Mouse (Mus musculus): ENCODE results near the gene Cst8. TPM values are rescaled to one million over a fixed set of nuclear protein-coding genes. Genes with fewer than 3 reads are reported as not detected.

Gene Cst8
- polyA plus RNA-seq, 1 experiment from 2014 or later = not detected

DNA sequence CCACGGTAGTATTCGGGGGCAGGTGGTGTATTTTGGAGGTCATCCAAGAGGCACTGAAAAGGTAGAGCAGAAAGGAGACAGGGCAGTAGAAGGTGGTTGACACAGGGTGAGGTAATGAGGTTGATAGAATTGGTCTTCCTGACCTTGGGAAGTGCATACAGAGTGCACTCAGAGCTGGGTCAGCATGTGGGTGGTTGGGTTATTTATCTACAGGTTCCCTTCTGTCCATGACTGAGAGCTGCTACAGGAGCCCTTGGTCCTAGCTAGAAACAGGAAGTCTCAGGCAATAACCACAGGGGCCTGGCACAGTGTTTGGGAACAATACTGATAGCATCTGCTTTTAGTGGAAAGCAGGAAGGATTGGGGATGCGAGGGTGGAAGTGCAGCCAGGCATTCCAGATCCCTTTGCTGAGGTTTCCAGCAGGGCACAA, 2.9 kb downstream of the Cst8 start:
- Histone ChIP-seq H3K4me3 (ENCODE audit: low read depth, low read length) (no peak overlapping the region), H3K9me3 (replicated peaks; ENCODE audit: control insufficient read depth, low read length) (no peaks in the 10 kb centered on the region), H3K4me1 (ENCODE audit: control insufficient read depth, insufficient read depth, low read length) (peaks cover 6% of the 10 kb centered on the region; the same call in 1 of the 2 replicates), H3K27me3 (ENCODE audit: control insufficient read depth, insufficient read depth, low read length) (no peaks in the 10 kb centered on the region), H3K9ac (ENCODE audit: low read depth, low read length) (no peak overlapping the region), H3K4me2 (no peak overlapping the region), H3K27ac (ENCODE audit: low read depth, low read length) (no peak overlapping the region), H3K36me3 (ENCODE audit: control insufficient read depth, insufficient read depth, low read length) (no peaks in the 10 kb centered on the region)
- ATAC-seq (replicated peaks; ENCODE audit: insufficient number of reproducible peaks, low FRiP score, low TSS enrichment) = no peak; the same call in 1 of the 2 replicates
- WGBS (ENCODE audit: insufficient replicate concordance) = 56% methylated on average over 3 of the region's 3 CpGs

DNA sequence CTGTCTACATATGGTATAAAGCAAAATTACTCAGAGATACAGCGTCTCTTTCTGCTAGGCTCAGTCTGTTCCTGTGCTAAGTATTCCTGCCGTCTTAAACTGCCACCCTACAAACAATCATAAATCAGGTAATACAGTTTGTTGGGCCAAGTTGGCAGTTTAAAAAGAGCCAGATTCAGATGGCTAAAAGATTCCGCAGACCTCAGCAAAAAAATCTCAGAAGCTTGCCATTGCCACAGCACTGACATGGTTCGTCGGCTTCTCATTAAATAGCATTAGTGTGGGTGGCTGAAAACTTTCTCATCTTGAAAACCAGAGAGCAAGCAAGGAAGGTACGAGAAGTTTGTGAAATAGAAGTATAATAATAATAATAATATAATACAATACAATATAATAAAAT, 8.1 kb downstream of the Cst8 start:
- WGBS (ENCODE audit: insufficient replicate concordance) = 77% methylated on average over 6 of the region's 6 CpGs
- Histone ChIP-seq H3K4me2 (no peak overlapping the region), H3K27ac (ENCODE audit: low read depth, low read length) (no peak overlapping the region), H3K9ac (ENCODE audit: low read depth, low read length) (no peak overlapping the region), H3K36me3 (ENCODE audit: control insufficient read depth, insufficient read depth, low read length) (no peaks in the 10 kb centered on the region), H3K4me1 (ENCODE audit: control insufficient read depth, insufficient read depth, low read length) (peaks cover under 1% of the 10 kb centered on the region; the same call in 1 of the 2 replicates), H3K9me3 (replicated peaks; ENCODE audit: control insufficient read depth, low read length) (no peaks in the 10 kb centered on the region), H3K27me3 (ENCODE audit: control insufficient read depth, insufficient read depth, low read length) (no peaks in the 10 kb centered on the region), H3K4me3 (ENCODE audit: low read depth, low read length) (no peak overlapping the region)
- ATAC-seq (replicated peaks; ENCODE audit: insufficient number of reproducible peaks, low FRiP score, low TSS enrichment) = no peak

DNA sequence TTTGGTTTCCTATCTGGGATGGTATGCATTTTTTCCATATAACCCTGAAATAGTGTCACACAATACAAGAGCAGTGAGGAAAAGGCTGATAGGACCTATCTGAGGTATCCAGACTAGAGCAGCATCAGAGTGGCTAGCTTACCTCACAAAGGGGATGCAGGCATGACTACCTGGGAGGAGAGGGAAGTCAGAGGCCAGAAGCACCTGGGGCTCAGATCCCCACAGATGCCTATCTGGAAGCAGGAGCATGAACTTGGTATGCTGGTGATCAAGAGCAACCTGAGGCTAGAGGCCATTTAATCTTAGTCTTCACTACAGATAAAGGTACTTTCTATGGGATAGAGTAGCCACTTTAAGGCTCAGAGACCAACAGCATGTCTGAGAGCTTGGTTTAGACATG, 21.3 kb downstream of the Cst8 start, which contains the start of gene Cst13:
TSS of gene Cst13 (plus strand) at position 173 of the 400 bp plus-strand sequence.
- no peaks in the 10 kb centered on the region for H3K9me3 ChIP-seq (replicated peaks; ENCODE audit: control insufficient read depth, low read length)
- no peak within 1 kb of the TSS for H3K4me2 ChIP-seq
- no peak for ATAC-seq (replicated peaks; ENCODE audit: insufficient number of reproducible peaks, low FRiP score, low TSS enrichment)

DNA sequence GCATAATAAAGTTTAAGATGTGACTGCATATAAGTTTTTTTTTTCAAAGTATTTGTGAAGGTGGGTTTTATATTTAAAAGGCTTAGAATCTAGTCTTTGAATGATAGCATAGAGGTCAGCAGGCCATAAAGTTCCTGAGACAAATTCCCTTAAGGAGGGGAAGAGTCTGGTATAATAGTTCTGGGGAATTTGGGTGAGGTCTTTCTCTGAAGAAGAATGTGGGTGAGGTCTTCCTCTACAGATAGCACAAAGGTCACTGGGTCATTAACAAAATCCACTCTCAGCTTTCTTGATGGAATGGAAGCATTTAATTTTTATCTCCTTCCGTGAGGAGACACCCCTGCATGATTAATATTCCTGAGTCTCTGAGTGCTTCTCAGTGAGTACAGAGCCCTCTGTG, 27.4 kb downstream of the Cst8 start:
- H3K36me3 ChIP-seq (ENCODE audit: control insufficient read depth, insufficient read depth, low read length) = no peaks in the 10 kb centered on the region
- no peaks in the 10 kb centered on the region for H3K4me1 ChIP-seq (ENCODE audit: control insufficient read depth, insufficient read depth, low read length)
- whole genome bisulfite sequencing (ENCODE audit: insufficient replicate concordance) = 47% methylated on average over 1 of the region's 1 CpGs
- no peak overlapping the region for H3K4me2 ChIP-seq
- no peak overlapping the region for H3K9ac ChIP-seq (ENCODE audit: low read depth, low read length)
- no peak overlapping the region for H3K27ac ChIP-seq (ENCODE audit: low read depth, low read length)
- ATAC-seq (replicated peaks; ENCODE audit: insufficient number of reproducible peaks, low FRiP score, low TSS enrichment) = no peak
- no peak overlapping the region for H3K4me3 ChIP-seq (ENCODE audit: low read depth, low read length)
- H3K9me3 ChIP-seq (replicated peaks; ENCODE audit: control insufficient read depth, low read length) = no peaks in the 10 kb centered on the region
- no peaks in the 10 kb centered on the region for H3K27me3 ChIP-seq (ENCODE audit: control insufficient read depth, insufficient read depth, low read length)

More for the DNA sequence above, 21.3 kb downstream of the Cst8 start, which contains the start of gene Cst13:
- H3K27me3 ChIP-seq (ENCODE audit: control insufficient read depth, insufficient read depth, low read length) = no peaks in the 10 kb centered on the region
- no peaks in the 10 kb centered on the region for H3K36me3 ChIP-seq (ENCODE audit: control insufficient read depth, insufficient read depth, low read length)
- H3K27ac ChIP-seq (ENCODE audit: low read depth, low read length) = no peak within 1 kb of the TSS
- H3K9ac ChIP-seq (ENCODE audit: low read depth, low read length) = no peak within 1 kb of the TSS
- H3K4me3 ChIP-seq (ENCODE audit: low read depth, low read length) = no peak within 1 kb of the TSS
- H3K4me1 ChIP-seq (ENCODE audit: control insufficient read depth, insufficient read depth, low read length) = no peaks in the 10 kb centered on the region

DNA sequence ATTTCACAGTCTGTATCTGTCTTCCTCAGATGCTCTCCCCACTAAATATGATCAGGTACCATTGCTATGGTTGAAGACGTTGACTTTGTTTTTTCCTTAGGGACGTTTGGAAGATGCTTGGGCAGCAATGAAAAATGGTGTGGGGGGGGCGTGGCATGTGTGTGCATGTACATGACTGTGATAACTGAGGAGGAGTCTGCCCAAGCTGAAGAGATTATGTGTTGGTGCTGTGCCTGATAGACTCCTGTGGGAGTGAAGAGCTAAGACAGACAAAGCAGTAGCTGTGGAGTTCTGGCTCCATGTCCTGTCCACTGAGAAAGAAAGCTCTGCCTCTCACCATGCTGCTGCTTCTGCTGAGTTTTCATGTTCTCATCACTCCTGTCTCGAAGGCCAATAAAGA, 36.3 kb downstream of the Cst8 start, which contains the start of gene Cst9:
TSS of gene Cst9 (plus strand) at position 236 of the 400 bp plus-strand sequence.
- H3K27me3 ChIP-seq (ENCODE audit: control insufficient read depth, insufficient read depth, low read length) = no peaks in the 10 kb centered on the region
- H3K4me1 ChIP-seq (ENCODE audit: control insufficient read depth, insufficient read depth, low read length) = no peaks in the 10 kb centered on the region
- 58% methylated on average over 4 of the region's 4 CpGs for WGBS (ENCODE audit: insufficient replicate concordance)
- no peak within 1 kb of the TSS for H3K4me3 ChIP-seq (ENCODE audit: low read depth, low read length)
- H3K27ac ChIP-seq (ENCODE audit: low read depth, low read length) = no peak within 1 kb of the TSS
- H3K4me2 ChIP-seq = no peak within 1 kb of the TSS
- ATAC-seq (replicated peaks; ENCODE audit: insufficient number of reproducible peaks, low FRiP score, low TSS enrichment) = no peak
- H3K9me3 ChIP-seq (replicated peaks; ENCODE audit: control insufficient read depth, low read length) = no peaks in the 10 kb centered on the region
- no peaks in the 10 kb centered on the region for H3K36me3 ChIP-seq (ENCODE audit: control insufficient read depth, insufficient read depth, low read length)
- H3K9ac ChIP-seq (ENCODE audit: low read depth, low read length) = no peak within 1 kb of the TSS

DNA sequence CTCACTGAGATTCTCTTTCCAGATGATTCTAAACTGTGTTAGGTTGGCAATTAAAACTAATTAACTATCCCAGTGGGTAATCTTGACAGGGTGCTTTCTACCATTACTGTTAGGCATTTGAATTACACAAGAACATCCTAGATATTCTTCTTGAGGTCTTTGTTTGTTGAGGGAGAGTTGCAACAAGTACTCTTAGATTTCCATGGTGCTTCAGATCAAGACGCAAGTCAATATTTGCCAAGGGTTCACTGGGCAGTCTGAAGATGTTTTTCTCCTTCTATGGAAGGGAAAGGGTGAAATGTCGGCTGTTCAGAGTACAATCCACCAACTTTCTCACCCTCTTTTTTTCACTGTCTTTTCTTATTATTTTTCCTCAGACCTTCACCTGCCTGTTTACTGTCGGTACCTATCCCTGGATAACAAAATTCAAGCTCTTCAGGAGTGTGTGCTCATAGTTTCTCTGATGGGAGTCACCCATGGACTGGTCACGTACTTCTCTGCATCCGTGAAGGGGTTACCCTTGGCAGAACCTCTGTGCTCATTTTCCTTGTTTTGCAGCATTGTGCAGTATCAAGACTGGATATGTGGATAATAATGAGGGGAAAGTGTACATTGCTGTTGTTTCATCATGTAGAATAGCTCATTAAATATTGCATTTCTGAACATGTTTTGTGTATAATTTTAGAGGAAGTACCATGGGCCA, 39.6 kb downstream of the Cst8 start:
- 78% methylated on average over 5 of the region's 5 CpGs for WGBS (ENCODE audit: insufficient replicate concordance)
- H3K4me3 ChIP-seq (ENCODE audit: low read depth, low read length) = no peak overlapping the region
- H3K4me2 ChIP-seq = no peak overlapping the region
- H3K9me3 ChIP-seq (replicated peaks; ENCODE audit: control insufficient read depth, low read length) = no peaks in the 10 kb centered on the region
- no peak overlapping the region for H3K9ac ChIP-seq (ENCODE audit: low read depth, low read length)
- H3K27me3 ChIP-seq (ENCODE audit: control insufficient read depth, insufficient read depth, low read length) = no peaks in the 10 kb centered on the region
- H3K4me1 ChIP-seq (ENCODE audit: control insufficient read depth, insufficient read depth, low read length) = no peaks in the 10 kb centered on the region
- no peak overlapping the region for H3K27ac ChIP-seq (ENCODE audit: low read depth, low read length)
- no peaks in the 10 kb centered on the region for H3K36me3 ChIP-seq (ENCODE audit: control insufficient read depth, insufficient read depth, low read length)
- ATAC-seq (replicated peaks; ENCODE audit: insufficient number of reproducible peaks, low FRiP score, low TSS enrichment) = no peak

DNA sequence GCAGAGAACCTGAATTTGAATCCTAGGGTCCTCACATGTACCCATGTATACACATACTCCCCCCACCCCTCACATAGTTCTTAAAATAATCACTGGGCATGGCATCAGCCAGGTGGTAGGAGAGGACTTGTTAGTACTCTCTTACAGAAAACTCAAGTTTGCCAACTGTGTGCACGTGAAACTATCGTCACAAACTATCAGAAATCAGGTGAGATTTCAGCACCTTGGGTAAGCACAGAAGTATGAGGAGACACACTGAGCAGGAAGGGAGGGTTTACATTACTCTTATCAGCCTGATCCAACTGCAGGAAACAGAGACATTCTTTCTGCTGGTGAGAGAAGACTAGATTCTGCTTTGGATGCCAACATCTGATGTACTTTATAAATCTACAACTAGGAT, 40.6 kb downstream of the Cst8 start:
- Histone ChIP-seq H3K9me3 (replicated peaks; ENCODE audit: control insufficient read depth, low read length) (no peaks in the 10 kb centered on the region), H3K4me2 (no peak overlapping the region), H3K27me3 (ENCODE audit: control insufficient read depth, insufficient read depth, low read length) (no peaks in the 10 kb centered on the region), H3K4me1 (ENCODE audit: control insufficient read depth, insufficient read depth, low read length) (no peaks in the 10 kb centered on the region), H3K9ac (ENCODE audit: low read depth, low read length) (no peak overlapping the region), H3K4me3 (ENCODE audit: low read depth, low read length) (no peak overlapping the region), H3K27ac (ENCODE audit: low read depth, low read length) (no peak overlapping the region), H3K36me3 (ENCODE audit: control insufficient read depth, insufficient read depth, low read length) (no peaks in the 10 kb centered on the region)
- ATAC-seq (replicated peaks; ENCODE audit: insufficient number of reproducible peaks, low FRiP score, low TSS enrichment) = no peak
- 47% methylated on average over 2 of the region's 2 CpGs for WGBS (ENCODE audit: insufficient replicate concordance)

DNA sequence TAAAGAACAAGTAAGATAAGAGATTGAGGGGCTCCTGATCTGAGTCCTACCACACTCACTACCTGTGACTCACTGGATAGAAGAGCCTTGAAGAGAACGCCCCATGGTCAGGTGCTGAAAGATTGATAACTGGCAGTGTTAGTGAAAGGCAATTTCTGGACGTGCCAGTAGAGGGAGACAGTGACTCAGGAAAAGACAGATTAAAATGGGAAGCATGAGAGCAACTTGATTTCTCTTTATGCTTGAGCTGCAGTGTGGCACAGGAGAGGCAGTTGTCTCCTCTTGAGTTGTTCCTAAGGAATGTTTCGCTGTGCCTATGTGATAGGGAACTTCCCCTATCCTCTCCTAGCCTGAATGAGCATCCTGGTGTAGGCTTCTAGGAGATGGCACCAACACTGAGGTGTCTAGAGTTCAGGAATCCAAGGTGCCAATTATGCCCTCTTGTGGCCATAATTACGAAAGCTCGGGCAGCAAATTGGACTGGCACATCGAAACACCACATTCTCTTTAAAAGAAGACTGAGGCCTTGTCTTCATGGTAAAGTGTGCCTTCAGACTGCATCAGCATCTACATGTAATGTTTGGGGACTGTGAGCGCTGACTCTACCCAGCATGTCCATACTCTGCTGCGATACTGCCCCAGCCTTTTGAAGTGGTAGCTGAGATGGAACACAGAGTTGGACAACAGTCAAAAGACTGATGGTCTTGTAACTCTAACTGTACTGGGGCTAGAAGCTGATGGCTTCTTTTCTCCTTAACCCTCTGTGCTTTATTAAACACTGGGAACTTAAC, 52.7 kb downstream of the Cst8 start:
- H3K27me3 ChIP-seq (ENCODE audit: control insufficient read depth, insufficient read depth, low read length) = no peaks in the 10 kb centered on the region
- H3K36me3 ChIP-seq (ENCODE audit: control insufficient read depth, insufficient read depth, low read length) = no peaks in the 10 kb centered on the region
- no peak overlapping the region for H3K27ac ChIP-seq (ENCODE audit: low read depth, low read length)
- no peak overlapping the region for H3K4me3 ChIP-seq (ENCODE audit: low read depth, low read length)
- no peaks in the 10 kb centered on the region for H3K9me3 ChIP-seq (replicated peaks; ENCODE audit: control insufficient read depth, low read length)
- WGBS (ENCODE audit: insufficient replicate concordance) = 40% methylated on average over 8 of the region's 8 CpGs
- peak; percentile 57; the same call in 1 of the 2 replicates for ATAC-seq (replicated peaks; ENCODE audit: insufficient number of reproducible peaks, low FRiP score, low TSS enrichment)
- no peak overlapping the region for H3K9ac ChIP-seq (ENCODE audit: low read depth, low read length)
- H3K4me1 ChIP-seq (ENCODE audit: control insufficient read depth, insufficient read depth, low read length) = no peaks in the 10 kb centered on the region; the same call in 1 of the 2 replicates
- H3K4me2 ChIP-seq = peak overlapping the region; percentile 25

All from heart, embryonic 11.5 days (tissue).